Mouse (Mus musculus) CD4-positive, CD25-positive, alpha-beta regulatory T cell, adult 2 months (primary cell): ENCODE results near the gene Hps5.

Experiments
- DNase-seq: peaks from one replicate; pipeline ENCODE4 v3.0.0-alpha.2; 2012; ENCODE audit warnings: low read depth, low spot score

Gene Hps5

GRCm38 (mm10) chr7:46795287-46796205 lies at the start of gene Hps5, which contains the start of gene Gtf2h1:
TSS of gene Hps5 (minus strand) at chr7:46796064.
TSS of gene Gtf2h1 (plus strand) at chr7:46796103.
- peak; percentile 99 for DNase-seq

DNA sequence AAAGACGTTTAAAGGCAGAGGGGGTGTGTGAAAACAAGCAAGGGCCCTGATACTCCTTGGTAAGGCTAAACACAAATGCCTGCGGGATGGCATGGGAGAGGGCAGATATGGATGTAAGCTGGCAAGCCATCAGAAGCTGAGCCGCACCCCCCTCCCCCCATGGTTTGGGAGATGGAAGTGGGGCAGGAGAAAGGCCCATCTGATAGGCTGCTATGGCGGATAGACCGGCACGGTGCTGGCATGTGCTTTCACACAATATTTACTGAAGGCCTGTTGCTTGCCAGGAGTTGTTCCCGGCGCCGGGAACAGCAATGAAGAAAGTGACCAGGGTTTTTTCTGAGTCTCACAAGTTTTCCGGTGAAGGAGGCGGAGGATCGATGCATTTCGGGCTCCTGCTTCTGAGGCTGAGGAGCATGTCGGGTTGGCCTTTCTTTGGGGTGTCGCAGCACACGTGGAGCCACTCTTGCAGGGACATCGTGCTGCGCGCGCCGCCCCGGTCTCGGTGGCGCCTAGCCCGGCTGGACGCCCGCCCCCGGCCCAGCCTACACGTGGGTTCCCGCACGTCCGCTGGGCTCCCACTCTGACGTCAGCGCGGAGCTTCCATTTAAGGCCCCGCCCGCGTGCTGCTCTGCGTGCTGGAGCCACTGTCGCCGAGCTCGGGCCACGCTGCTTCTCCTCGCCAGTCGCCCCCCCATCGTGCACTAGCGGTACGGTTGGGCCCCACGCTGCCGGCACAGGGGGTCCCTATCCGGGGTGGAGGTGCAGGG lies 49.5 kb upstream of the Hps5 start:
- peak; percentile 95 for DNase-seq

- DNase-seq, result no peak
Measured at GRCm38 (mm10) chr7:46843576-46843975, 47.7 kb upstream of the Hps5 start.

GRCm38 (mm10) chr7:46842278-46842677 lies 46.4 kb upstream of the Hps5 start:
- DNase-seq, result no peak

DNA sequence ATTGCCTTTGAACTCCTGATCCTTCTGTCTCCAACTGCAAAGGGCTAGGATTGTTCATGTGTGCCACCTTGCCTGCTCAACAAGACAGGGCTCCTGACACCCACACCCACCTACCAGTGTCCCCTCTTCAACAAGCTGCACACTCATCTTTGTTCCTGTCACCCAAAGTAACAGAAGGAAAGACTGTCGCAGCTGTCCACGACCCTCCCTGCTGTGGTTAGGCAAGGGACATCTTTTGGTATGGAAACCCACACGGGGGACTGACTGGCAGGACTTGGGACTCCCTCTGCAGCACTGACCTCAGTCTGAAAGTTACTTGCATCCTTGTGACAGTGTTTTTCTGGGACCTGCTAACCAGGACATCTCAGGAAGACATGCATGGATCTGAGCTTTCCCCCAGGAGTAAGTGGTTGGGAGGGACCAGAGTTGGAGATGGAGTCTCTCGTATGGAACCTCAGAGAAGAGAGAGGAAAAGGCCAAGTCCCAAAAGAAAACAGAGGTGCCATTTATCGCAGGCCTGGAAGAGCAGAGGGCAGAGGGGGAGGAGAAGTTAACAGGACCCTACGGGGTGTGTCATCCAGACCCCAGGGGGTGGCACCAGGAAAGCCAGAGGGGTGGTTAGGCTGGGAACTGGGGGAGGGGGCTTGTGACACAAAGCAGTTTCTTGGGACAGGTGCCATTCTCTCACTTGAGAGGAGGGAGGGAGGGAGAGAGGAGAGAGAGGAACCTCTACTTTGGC lies 45.1 kb upstream of the Hps5 start, which contains the start of gene Ldha:
TSS of gene Ldha (plus strand) at position 689 of the 739 bp plus-strand sequence.
- no peak for DNase-seq

GRCm38 (mm10) chr7:46840326-46840725 lies 44.5 kb upstream of the Hps5 start:
- DNase-seq, result no peak

DNA sequence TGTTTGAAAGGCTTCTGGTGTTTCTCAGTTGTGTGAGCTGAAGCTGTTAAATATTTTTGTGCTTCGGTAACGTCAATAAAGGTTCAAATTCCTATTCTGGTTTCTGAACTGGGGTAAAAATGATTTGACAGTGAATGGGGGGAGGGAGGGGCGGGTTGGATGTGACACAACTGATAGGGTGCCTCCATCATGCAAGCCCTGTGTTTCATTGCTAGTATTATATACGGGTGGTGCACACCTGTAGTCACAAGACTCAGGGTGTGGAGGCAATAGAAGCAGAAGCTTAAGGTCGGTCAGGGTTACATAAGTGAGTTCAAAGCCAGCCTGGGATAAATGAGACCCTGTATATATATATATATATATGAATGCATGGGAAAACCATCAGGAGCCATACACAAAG lies 44.0 kb upstream of the Hps5 start:
- no peak for DNase-seq

DNA sequence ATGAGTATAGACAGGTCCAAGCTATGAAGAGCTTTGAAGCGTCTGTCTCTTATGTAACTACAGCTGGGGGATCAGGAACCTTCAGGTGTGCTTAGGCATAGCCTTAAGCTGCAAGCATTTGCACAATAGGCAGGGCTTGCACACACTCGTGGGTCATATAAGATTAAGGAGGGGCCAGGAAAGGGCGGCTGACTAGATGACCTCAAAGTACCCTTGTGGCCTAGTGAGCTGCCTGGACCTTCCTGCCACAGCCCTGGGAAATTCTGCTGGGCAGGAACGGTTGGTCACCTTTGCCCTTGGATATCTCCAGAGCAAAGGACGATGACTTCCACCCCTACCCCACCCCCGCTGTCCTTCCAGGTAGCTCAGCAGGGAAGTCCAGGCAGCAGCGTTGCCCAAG lies 43.6 kb upstream of the Hps5 start:
- no peak for DNase-seq

DNA sequence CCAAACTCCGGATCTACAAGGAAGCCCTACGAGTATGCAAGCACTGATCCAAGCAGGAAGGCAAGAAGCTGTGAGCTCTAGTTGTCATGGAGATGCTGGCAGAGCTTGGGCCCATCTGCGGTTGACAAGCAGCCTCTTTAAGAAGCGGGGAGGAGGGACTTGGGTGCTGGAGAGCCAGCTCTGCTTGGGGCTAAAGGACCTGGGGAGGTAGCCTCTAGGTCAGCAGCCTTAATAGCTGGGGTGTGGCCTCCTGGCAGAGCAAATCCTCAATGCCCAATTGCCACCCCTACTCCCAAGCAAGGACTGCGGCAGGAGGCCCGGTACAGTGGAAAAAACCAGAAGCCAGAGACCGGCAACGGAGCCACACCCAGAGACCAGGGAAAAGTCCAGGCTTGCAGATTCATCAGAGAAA lies 43.0 kb upstream of the Hps5 start:
- DNase-seq, result peak; percentile 83

DNA sequence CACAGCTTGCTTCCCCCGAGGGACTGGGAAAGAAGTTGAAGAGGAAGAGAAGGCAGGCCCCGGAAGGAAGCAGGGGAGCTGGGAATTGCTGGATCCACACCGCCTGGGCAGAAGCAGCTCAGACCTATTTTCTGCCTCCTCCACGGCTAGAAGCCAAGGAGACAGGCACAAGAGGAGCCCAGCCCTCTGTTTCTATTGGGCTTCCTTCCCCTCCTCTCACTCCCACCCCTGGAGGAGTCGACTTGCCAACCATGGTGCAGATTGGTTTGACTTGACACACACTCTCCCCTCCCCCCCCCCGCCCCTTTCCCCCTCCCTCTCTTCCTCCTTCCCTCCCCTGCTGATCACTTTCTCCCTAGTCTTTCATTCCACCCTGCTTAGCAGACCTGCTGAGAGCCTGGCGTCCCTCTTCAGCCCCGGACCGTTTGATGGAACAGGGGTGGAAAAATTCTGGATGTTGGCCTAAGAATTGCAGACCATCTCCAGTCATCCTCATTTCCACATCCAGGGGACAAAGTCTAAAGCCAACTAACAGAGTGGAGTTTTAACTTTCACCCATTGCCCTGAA lies 42.3 kb upstream of the Hps5 start:
- DNase-seq, result peak; percentile 50

DNA sequence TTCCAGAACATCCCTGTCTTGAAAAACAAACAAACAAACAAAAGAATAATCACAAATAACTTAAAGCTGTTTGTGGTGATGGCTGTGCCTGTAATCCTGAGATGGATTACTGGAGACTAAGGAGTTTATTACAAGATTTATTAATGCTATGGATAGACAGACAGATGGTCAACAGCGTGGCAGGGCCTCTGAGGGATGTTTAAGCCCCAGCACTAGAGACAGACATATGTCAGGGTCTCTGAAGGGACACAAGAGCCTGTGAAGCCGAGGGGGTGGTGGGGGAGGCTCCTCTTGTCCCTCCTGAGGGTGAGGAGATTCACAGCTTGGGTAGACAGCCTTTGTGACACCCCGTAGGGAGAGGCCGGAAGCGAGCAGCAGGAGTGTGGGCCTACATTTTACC lies 41.2 kb upstream of the Hps5 start:
- no peak for DNase-seq

DNA sequence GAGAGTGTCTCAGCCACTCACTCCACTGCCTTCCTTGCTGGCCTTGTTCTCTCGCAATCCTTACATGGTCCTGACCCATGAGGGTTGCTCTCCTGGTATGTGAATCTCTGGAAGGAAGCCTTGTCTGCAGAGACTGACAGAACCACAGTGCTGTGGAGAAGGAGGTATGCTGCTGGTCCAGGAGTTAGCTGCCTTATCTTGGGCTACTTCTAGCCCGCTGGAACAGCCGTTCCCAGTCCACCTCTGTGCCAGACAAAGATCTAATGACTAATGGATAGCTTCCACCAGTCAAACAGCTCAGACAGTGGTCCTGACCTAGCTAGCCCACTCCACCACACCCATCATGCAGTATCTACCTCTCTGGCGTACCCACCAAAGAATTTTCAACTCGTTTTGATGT lies 40.5 kb upstream of the Hps5 start:
- DNase-seq, result no peak

DNA sequence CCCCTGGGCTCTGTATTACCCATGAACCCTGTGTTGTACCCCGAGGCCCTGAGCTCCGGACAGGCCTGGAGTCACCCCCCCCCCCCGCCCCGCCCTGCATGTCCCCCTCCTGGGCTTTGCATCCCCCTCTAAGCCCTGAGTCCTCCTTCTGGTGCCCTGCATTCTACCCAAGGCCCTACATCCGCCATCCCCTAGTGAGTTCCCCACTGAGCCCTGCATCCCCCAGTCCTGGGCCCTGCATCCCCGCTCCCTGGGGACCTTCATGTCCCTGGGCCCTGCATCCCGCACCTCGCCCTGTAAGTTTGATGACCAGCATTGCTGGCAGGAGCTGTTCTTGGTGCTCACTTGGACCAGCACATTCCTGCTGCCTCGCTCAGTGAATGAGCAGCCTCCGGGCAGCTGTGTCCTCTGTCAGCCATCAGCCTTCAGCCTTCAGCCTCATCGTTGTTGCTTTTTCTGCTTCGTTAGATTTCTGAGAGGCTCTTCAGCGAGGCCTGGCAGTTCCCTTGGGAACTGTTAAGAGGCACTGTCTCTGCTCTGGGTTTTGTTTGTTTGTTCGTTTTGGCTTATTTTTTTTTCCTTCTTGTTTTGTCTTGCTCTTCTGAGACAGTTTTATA lies 39.2 kb upstream of the Hps5 start:
- no peak for DNase-seq

GRCm38 (mm10) chr7:46833670-46834255 lies 37.9 kb upstream of the Hps5 start:
- DNase-seq, result peak; percentile 26

GRCm38 (mm10) chr7:46833266-46833665 lies 37.4 kb upstream of the Hps5 start:
- peak; percentile 84 for DNase-seq

DNA sequence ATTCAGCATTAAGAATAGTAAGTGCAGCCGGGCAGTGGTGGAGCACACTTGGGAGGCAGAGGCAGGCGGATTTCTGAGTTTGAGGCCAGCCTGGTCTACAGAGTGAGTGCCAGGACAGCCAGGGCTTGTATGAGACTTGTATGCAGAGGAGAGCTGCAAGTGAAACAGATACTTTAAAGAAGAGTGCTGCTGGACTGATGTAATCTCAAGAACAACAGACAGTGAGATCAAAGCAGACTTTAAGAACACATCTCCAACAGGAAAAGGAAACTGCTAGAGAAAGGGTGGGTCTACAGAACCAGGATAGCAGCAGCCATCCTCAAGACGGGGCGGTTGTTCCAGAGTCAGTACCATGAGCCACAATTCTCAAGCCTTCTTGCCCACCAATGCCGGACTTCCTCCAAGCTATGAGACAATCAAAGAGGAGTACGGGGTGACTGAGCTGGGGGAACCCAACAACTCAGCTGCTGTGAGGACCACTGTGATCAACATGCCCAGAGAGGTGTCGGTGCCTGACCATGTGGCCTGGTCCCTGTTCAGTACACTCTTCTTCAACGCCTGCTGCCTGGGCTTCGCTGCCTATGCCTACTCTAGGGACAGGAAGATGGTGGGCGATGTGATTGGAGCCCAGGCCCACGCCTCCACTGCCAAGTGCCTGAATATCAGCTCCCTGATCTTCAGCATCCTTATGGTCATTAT lies 36.4 kb upstream of the Hps5 start:
- DNase-seq, result peak; percentile 63

GRCm38 (mm10) chr7:46831693-46832092 lies 35.8 kb upstream of the Hps5 start:
- peak; percentile 27 for DNase-seq

- DNase-seq, result peak; percentile 63
Measured at GRCm38 (mm10) chr7:46830799-46831590, 35.1 kb upstream of the Hps5 start.

- no peak for DNase-seq
Measured at GRCm38 (mm10) chr7:46829911-46830310, 34.0 kb upstream of the Hps5 start.
